In the genomic region with DNA sequence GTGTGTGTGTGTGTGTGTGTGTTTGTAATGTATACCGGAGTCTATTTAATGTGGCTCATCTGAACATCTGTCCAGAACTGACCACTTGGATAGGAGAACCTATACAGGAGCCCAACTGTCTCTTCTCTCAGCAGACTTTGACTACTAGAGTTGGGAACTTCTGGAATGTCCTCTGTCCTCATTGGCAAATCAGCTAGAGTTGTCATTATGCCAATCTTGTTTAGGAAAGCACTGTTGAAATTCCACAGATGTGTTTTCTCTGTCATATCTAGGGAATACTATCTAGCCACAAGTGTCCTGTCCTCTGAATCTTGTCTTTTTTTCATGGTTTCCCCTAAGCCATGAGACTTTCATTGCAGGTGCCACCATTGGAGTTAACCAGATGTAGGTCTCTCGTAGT, we compare ENCODE assay signal across 35 mouse cellular contexts.
"Had no signal": no experiment of that assay in that cellular context is flagged by ENCODE, and none has a peak within 500 bp of the region (broad histone marks: within the 10 kb centered on the region; RNA-seq: fewer than 3 reads in every experiment).

No protein-coding gene starts in this region.

- H3K4me2 ChIP-seq: heart, embryonic 11.5 days; heart, embryonic 12.5 days; heart, embryonic 13.5 days; heart, embryonic 15.5 days; hindbrain, embryonic 12.5 days; hindbrain, embryonic 13.5 days; hindbrain, embryonic 14.5 days; hindbrain, embryonic 15.5 days; intestine, embryonic 15.5 days; kidney, embryonic 15.5 days had no signal

- H3K9ac ChIP-seq: heart, embryonic 12.5 days; heart, embryonic 13.5 days; heart, embryonic 15.5 days; hindbrain, embryonic 12.5 days; hindbrain, embryonic 13.5 days; hindbrain, embryonic 14.5 days; hindbrain, embryonic 15.5 days; intestine, embryonic 15.5 days; kidney, embryonic 15.5 days had no signal

- H3K4me3 ChIP-seq: heart, embryonic 12.5 days; heart, embryonic 13.5 days; heart, embryonic 15.5 days; hindbrain, embryonic 10.5 days; hindbrain, embryonic 12.5 days; hindbrain, embryonic 13.5 days; hindbrain, embryonic 15.5 days; intestine, embryonic 15.5 days; kidney, embryonic 15.5 days; layer of hippocampus, adult 2 months; left cerebral cortex, adult 2 months had no signal

- H3K27ac ChIP-seq: heart, embryonic 13.5 days; heart, embryonic 15.5 days; hindbrain, embryonic 10.5 days; hindbrain, embryonic 12.5 days; hindbrain, embryonic 13.5 days; hindbrain, embryonic 14.5 days; hindbrain, embryonic 15.5 days; hindbrain, postnatal 0 days; intestine, embryonic 15.5 days; kidney, embryonic 15.5 days; kidney, postnatal 0 days; layer of hippocampus, adult 2 months; left cerebral cortex, adult 2 months had no signal

- H3K4me1 ChIP-seq: heart, embryonic 12.5 days; heart, embryonic 13.5 days; heart, embryonic 15.5 days; hindbrain, embryonic 10.5 days; hindbrain, embryonic 12.5 days; hindbrain, embryonic 13.5 days; hindbrain, embryonic 15.5 days; intestine, embryonic 15.5 days; kidney, embryonic 15.5 days had no signal

- H3K27me3 ChIP-seq: heart, embryonic 12.5 days; heart, embryonic 13.5 days; heart, embryonic 15.5 days; hindbrain, embryonic 12.5 days; hindbrain, embryonic 13.5 days; hindbrain, embryonic 15.5 days; intestine, embryonic 15.5 days; kidney, embryonic 15.5 days had no signal

- ATAC-seq: hindbrain, embryonic 16.5 days; hindbrain, postnatal 0 days; inflammation-experienced regulatory T-cells, adult 6 months; intestine, embryonic 15.5 days; intestine, embryonic 16.5 days; intestine, postnatal 0 days had no signal

- H3K36me3 ChIP-seq: heart, embryonic 12.5 days; heart, embryonic 13.5 days; heart, embryonic 15.5 days; hindbrain, embryonic 10.5 days; hindbrain, embryonic 12.5 days; hindbrain, embryonic 13.5 days; hindbrain, embryonic 15.5 days; intestine, embryonic 15.5 days; kidney, embryonic 15.5 days had no signal

- DNase-seq: heart, postnatal 10 days; heart, postnatal 14 days; heart, postnatal 36 days; heart, postnatal 4 days; kidney, adult 11 months; kidney, adult 18-20 months; kidney, adult 2 months; kidney, adult 8-10 months; kidney, adult 9 months; kidney, postnatal 10 days; kidney, postnatal 14 days; kidney, postnatal 25 days; kidney, postnatal 36 days; kidney, postnatal 4 days; layer of hippocampus, adult 9-11 months; layer of hippocampus, postnatal 36 days had no signal

- H3K9me3 ChIP-seq: heart, embryonic 12.5 days; heart, embryonic 13.5 days; heart, embryonic 15.5 days; hindbrain, embryonic 10.5 days; hindbrain, embryonic 12.5 days; hindbrain, embryonic 13.5 days; hindbrain, embryonic 15.5 days; intestine, embryonic 15.5 days; kidney, embryonic 15.5 days had no signal
